Mouse (Mus musculus) cerebellum, adult 18-20 months (tissue): ENCODE data around the gene S100pbp.

Experiments used
- DNase-seq, 2 experiments: peaks; one replicate each; pipeline ENCODE4 v3.0.0; 2021

The S100pbp gene

DNA sequence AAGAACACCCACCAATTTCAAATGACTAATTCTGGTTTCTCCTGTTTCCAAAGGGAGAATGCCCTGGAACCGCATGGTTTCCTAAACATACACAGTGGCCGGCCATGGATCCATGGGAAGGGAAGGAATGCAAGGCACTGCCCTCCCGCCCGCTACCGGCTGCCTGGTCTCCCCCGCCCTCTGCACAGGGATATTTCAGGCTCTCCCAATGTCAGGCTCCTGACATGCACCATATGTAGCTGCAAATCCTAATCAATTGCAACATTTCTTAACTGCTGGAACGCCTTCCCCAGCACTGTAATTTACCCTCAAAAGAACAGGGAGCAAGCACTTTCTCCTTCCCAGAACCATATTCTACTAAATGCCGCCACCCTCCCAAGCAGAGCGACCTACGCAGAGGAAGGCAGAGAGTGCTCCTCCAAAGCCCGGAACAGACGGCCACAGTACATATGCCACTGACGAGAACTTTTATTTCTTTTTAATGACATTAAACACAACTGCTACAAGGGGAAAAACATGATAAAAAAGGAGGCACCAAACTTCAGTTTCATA is 41.9 kb downstream of the S100pbp start:
- no peak for DNase-seq

DNA sequence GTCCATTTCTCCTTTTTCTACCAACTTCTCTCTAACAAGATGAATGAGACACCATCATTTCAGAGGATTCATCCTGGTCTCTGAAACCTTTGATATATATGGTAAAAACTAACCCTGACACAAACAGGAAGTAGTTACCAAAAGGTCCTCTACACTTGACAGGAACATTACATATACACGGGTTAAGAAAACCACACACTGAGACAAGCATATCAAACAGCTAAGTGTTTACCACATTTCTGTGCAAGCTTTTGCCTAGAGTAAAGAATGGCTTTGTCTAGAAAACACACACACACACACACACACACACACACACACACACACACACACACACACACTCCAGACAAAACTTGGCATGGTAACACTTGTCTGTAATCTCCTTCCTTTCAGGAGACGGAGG is 43.1 kb downstream of the S100pbp start:
- DNase-seq = no peak

DNA sequence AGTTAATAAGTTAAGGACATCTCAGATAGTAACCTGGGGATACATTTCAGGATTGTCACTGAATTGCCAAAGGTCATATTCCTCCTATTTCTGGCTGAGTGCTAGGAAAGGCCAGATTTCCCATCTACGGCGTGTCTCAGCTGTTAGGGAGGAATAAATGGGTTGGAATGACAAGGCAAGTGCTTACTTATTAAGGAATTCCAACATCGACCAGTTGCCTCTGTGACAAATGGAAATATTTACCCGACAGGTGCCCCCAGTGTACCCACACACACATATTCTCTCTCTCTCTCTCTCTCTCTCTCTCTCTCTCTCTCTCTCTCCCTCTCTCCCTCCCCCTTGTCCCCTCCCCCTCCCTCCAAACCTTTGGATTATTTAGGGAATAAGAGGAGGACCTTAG is 43.6 kb downstream of the S100pbp start:
- no peak for DNase-seq

DNA sequence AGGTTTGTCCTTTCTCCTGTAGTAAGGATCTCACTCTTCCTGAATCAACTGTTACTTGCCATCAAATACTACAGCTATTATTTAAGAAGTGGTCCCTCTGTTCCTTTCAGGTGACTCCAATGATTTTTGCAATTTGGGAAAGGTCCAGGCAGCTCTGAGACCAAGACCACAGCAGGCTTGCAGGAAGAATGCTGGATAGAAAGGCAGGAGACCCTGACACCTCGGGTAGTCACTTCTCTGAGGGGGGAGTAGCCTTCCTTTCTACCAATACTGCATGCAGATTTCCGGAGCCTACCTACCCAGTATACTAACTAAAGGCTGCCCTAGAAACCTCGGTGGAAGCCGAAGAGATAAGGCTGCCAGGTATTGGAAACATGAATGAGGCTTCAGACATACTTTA is 44.1 kb downstream of the S100pbp start:
- DNase-seq = no peak

DNA sequence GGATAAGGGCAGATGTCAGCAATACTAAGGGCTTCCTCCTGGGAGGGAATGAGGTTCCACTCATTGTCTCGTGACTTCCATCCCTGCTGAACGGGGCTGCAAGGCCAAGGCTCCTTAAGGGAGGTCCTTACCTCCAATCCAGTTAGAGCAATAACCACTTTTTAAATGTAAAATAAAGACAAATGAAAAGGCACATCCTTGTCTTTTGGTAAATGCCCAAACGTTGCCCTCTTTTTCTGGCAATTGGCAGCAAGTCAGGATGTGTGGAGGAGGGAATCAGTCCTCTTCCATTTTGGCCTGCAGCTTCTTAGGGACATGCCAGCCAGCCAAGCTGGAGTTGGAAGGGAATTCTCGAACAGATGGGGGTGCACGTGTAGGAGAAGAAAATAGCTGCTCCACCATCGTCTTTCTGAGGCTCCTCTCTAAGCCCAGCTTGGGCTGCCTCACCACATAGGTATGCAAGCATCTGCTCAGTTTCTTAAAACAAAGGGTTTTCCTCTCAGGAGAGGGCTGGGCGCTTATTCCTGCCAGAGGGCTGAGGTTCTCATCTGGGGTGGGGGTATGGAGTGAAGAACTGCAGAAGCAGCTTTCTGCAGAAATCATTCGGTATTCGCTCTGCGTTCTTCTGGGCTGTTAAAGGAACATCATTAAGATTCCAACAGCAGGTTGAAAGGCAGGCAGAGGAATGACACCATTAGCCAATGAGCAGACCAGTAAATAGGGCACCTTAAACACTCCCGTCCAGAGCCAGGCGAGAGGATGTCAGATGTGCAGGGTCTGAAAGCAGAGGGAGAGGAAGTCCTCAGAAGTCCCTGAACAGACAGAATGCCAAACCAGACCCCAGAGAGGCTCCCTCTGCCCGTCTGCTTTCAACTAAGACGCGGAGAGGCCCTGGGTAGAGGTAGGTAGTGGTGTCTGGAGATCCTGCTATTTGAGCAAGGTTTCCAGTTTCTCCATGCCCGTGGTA is 44.8 kb downstream of the S100pbp start:
- peak; percentile 87 to 92 for DNase-seq

DNA sequence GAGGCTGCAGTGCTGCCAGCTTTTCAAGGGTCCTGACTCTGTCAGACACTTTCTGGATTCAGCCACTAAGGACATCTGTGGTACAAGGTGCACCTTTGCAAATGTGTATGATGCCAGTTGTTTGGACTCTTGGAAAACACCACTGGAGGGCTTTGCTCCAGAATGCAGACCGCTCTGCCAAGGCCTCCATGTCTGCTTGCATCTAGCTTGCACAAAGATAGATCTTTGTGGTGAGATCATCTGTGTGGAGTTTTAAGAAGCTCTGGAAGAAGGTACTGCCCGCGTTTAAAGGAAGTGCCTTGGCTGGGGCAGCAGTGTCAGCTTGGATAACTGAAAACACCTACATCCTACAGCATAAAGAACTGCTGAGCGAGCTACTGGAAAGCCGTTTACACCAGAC is 46.0 kb downstream of the S100pbp start:
- DNase-seq = no peak

DNA sequence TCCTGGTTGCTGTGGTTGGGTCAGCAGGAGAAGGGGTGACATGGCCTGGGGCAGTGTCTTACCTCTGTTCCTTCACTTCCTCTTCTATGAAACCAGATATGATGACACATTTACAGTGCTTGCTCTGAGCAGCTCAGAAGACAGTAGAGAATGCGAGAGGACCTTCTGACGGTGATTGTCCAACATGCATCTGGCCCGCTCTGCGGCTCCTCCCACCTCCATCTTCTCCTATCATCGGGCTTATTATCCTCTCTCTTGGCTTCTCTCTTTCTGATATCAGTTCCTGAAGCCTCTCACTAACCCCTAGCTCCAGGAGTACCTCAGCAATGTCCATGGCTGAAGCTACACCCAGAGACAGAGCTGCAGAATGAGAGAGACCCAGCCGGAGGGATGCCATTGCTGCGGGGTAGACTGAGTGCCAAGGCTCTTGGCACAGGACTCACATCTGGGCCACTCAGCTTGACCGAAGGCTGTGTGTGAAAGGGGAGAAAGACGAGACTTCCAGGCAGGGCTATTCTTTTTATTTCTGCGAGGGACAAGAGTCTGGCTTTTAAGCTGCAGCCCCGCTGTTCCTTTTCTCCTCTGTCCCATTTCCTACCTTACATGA is 47.0 kb downstream of the S100pbp start:
- DNase-seq = peak in 1 of 2 experiments; percentile 42

DNA sequence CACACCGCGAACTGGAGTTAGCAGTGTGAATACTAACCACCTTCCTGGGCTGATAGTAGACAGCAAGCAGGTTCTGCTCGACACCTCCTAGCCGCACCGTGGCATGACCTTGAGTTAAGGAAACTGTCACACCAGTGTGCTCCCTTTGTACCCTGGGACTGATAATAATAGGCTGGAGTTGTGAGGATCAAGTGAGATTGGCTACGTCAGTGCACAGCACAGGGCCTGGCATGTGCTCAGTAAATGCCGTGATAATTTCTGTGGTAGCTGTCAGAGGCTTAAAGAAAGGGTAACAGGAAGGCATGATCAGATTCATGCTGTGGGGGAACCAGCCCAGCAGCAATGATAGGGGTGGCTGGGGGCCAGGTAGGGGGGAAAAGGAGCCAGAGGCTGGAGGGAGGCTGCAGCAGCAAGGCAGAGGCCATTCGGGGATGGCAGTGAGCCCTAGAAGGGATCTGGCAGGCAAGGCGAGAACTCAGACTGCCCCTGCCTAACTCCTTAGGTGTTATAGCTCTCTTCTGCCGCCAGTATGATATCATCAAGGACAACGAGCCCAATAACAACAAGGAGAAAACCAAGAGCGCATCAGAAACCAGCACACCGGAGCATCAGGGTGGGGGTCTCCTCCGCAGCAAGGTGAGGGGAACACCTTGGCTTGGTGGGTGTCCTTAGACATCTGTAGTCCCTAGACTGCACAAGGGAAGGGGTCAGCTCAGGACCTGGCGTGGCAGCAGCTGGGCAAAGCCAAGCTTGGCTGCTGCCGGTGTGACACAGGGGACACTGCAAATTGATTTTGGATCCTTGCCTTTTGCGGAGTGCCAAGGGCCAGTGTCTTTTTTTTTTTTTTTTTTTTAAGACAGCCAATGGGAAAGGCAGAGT is 47.7 kb downstream of the S100pbp start:
- DNase-seq = peak in 1 of 2 experiments; percentile 44

DNA sequence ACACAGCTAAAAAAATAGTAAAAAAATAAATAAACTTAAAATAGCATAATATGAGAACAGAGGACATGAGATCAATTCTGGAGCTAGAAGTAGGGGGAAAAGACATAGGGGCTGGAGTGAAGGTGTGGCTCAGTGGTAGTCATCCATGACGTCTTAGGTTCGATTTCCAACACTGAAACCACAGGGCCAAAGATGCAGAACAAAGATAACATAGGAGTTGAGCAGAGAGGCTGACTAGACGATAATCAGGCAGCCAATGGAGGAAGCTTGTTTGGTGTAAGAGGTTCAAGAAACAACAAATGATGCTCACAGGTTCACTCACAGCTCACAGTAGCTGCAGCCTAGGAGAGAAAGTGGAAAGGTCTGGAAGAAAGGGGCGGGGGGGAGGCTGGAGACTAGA is 48.7 kb downstream of the S100pbp start:
- no peak for DNase-seq

DNA sequence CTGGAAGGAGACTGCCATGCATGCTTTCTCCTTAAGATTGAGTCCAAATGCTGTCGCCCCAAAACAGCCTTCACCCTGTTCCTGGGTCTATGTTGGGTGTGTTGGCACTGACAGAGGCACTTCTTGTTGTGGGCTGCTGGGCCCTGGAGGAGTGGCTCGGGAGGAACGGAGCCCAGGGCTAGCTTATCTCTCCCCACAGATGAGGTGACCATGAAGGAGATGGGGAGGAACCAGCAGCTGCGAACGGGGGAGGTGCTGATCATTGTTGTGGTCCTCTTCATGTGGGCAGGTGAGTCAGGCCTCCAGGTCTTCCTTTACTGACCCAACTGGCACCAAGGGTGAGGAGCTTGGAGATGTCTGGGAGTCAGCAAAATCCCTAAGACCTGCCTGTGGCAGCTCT is 49.9 kb downstream of the S100pbp start:
- DNase-seq = peak in 1 of 2 experiments; percentile 19

DNA sequence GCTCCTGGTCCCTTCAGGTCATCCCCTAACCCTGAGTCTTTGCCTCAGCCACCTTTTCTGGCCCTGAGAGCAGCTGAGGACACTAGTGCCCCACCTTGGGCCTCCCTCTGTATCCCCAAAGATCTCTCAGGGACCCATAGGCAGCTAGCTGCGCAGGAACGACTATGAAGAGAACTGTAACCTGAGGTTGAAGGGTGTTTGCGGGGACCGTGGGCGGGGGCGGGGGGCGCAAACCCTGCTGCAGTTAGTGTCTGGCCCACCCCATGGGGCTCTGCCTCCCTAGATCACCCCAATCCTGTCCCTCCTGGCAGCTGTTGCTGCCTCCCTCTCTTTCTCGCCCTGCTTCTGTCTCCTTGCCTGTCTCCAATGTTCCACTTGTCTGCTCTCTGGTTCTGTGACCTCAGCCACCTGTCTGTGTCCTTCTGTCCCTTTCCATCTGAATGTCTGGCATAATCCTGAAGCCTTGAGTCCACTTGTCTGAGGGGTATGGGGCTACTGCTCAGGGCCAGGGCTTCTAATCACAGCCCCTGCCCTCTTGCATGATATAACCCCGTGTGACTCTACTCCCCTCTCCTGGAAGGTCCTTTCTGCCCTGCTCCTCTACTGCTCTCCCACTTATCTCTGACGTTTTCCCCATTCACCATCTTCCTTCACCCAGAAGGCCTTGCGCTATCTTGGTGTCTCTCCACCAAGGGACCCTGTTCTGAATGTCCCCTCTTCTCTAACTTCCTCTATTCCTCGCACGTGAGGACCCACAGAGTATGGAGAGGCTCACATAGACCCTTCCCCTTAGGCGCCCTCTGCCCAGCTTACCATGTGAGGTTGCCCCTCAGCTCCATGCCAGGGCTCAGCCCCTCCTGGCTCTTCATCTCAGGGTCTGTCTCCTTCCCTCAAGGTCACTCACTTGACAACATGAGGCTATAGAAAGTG is 51.9 kb downstream of the S100pbp start:
- DNase-seq = peak in 1 of 2 experiments; percentile 54

DNA sequence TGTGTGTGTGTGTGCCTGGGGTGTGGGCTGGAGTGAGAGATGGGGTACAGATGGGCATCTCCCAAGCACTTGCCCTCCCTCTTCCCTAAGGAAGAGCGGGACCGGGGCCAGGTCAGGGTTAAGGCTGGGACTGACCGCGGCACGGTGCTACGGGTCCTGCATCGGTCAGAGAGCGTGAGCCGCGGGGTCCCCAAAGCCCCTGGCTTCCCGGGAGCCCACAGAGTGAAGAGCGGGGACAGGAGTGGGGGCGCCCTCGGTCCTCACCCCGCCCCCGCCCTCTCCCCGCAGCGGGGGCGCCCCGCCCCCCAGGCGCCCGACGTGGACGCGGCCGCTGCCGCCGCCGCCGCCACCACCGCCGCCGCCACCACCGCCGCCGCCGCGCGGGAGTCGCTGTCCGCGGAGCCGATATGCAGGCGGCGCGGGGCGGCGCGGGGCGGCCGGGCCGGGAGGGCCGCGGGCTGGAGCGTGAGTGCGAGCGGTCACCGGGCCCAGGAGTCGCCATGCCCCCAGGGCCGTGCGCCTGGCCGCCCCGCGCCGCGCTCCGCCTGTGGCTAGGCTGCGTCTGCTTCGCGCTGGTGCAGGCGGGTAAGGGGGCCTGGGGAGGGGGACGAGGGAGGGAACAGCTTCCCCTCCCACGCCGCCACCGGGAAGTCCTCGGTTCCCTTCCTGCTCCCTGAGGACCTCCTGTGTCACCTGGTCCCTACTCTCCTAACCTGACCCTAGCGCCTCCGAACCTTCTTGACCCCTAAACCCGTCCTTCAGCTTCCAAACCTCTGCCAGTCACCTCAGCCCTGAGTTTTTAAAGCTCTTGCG is 52.7 kb downstream of the S100pbp start, which contains the start of gene Fndc5:
Fndc5 (plus strand) TSS at position 421 of the 813 bp plus-strand sequence.
- DNase-seq = peak; percentile 49 to 78

DNA sequence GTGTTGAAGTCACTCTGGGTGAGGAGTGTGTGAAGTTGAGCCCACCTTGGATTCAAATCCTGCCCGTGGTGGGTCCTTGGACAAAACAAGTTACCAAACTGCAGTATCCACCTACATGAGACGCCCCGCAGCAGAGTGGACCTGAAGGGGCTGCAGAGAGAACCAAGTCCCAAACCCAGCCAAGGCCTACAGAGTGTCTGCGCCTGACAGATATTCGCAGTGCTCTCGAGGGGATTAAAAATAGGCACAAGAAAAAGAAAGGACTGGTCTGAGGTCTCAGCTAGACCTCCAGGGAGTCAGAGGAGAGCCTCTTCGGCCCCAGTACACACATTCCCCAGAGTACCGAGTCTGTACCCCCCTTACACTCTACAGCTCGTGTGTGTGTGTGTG is 53.3 kb downstream of the S100pbp start:
- DNase-seq = no peak

DNA sequence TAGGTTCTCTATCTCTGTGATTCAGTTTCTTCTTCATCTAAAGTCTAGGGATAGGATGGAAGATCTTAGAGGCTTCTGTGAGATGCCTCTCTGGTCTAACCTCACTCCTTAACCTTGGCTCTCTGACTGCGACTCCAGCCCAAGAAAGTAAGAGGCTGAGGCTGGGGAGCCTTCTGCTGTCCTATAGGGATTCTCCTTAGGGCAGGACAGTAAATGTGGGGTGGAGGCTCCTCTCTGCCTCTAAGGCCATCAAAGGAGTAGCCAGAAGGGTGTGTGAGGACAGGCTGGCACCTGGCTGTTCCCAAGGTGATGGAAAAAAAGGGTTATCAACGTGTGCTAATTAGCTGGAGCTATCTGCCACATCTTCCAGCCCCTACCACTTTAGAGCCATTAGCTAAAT is 53.9 kb downstream of the S100pbp start:
- peak in 1 of 2 experiments; percentile 47 for DNase-seq

DNA sequence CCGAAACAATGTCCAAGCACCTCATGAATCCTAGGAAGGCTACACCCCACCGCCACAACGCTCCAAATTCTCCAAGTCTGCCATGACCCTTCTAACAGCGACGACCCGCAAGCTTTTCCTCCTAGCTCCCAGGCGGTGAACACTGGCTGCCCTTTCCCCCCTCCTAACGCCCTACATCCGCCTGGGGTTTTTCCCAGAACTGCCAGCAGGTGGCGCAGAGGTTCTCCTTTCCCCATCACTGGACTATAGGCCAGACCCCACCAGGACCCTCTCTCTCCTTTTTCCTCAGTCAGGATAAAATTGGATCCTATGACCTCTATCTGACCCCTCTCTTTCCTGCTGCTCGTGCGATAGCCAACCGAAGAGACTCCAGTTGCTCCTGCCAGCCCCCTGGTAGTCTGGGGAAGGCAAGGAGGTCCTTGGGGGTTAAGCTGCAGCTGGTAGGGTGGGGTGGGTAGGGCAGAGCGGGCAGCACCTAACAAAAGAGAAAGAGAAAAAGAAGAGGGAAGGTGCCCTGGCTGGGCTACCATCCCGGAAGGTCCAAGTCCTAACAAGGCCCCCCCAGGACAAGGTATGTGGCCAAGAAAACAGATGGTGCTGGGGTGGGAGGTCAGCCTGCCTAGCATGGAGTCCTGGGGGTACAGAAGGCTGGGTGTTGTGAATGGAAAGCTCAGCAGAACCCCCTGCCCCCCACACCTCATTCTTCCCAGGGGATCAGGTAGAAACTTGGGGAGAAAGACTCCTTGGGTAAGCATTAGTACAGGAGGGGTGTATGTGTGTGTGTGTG is 54.5 kb downstream of the S100pbp start:
- DNase-seq = peak; percentile 88 to 91

DNA sequence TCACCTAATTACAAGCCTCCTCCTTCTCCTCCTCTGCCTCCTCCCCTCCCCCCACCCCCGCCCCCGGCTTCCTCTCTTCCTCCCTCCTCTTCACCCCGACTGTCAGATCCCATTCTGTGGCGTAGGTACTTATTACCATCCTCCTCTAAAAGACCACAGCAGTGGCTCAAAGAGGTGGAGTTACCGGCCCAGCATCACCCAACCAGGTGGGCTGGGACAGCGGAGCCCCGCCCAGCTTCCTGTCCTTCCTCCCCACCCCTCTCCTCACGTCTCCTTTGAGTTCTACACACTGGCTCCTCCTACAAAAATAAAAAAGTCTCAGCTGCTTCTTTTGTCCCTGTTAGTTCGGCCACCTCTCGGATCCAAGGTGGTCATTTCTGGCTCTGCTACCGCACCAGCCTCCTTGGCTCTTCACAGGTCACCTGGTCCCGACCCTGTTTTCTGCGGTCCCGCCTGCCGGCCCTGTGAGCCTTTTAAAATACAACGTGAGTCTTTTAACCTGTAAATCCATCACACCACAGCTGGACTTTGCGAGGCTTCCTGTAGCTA is 58.7 kb downstream of the S100pbp start:
- DNase-seq = no peak

DNA sequence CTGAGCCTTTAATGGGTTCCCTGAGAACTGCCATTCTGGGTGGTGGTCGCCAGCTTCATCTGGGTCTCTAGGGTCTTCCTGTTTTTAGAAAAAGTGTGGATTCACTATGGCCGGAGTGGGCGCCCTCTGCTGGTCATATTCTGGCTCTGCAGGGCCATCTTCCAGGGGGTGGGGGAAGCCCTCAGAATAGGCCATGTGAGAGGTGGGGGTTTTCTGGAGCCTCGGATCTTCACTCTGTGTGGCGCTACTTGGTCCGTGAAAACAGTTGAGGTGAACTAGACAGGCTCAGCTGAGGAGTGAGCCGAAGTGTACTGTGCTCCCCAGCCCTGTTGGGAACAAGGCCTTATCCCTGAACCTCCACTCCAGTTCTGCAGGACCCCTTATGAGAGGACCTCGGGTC is 59.4 kb downstream of the S100pbp start:
- DNase-seq = peak; percentile 53 to 68

DNA sequence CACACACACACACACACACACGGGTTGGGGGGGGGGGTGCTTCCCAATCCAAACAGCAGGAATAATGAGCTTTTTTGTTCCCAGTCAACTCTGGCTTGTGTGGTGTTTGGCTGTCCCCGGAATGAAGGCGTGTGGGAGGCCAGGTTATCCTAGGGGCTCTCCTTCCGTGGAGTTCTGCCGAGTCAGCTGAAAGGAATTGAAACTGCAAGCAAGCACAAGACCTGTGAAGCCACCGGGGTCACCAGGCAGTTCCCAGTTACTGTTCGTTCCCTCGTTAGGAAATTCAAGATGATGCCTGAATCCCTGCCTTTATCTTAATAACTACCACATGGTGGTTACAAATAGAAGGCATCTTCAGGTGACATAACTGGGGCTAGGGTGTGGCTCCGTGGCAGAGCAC is 60.1 kb downstream of the S100pbp start:
- no peak for DNase-seq

DNA sequence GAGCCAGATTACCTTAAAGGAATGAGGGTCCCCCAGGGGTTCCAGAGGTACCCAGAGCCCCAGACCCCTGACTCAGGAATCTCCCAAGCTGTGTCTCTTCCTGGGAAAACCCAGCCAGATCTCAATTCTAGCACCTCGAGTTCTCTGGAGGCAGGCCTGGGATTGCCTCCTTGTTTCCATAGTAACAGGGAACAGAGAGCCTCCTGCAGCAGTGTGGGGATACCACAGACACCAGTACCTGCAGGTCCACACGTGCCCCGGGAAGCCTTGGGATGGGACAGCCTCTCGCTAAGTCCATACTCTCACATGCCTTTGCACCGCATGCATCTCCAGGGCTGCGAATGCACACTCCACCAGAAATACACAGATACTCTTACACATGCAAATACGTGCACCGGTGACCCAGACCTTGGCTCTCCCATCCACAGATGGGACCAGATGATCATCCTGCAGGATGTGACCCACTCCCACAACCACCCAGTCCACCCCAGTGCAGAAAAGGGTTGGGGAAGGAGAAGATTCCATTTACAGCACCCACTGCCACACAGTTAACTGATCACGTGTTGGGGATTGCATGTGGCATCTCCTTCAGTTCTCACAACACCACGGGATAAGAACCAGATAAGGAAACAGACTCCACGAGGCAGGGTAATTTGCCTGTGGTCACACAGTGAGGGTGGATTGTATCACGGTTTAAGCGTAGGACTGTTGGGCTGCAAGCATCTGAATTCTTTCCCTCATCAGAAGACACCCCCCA is 60.8 kb downstream of the S100pbp start:
- DNase-seq = no peak
